Mouse (Mus musculus) yolk sac, embryonic 10.5 days (tissue): ENCODE data around the gene Ncor2.

Experiments used
- DNase-seq: peaks from one replicate; pipeline ENCODE4 v3.0.0-alpha.2; 2017; ENCODE audit warnings: low spot score

Gene Ncor2

GRCm38 (mm10) chr5:125127920-125128319 is 51.1 kb downstream of the Ncor2 start:
- no peak for DNase-seq

GRCm38 (mm10) chr5:125127426-125127825 is 51.6 kb downstream of the Ncor2 start:
- DNase-seq, result no peak

GRCm38 (mm10) chr5:125125966-125126464 is 53.0 kb downstream of the Ncor2 start:
- DNase-seq, result no peak

DNA sequence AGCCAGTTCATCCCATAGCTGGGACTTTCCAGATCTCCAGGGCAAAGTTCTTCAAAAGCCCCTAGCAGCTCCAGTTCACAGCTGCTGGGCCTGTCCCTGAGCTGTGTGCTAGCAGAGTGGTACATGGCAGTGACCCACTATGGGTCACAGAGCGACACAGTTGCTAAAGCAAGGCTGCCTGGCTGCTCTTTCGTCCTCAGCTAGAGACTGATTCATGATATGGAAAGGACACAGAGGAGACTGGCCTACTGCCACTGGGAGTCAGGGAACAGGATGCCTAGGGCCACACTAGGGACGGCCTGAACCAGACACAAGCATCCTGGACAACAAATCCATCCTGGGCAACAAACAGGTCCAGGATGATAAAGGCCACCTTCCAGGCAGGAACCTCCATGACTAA is 53.8 kb downstream of the Ncor2 start:
- no peak for DNase-seq

GRCm38 (mm10) chr5:125124002-125124401 is 55.0 kb downstream of the Ncor2 start:
- no peak for DNase-seq

DNA sequence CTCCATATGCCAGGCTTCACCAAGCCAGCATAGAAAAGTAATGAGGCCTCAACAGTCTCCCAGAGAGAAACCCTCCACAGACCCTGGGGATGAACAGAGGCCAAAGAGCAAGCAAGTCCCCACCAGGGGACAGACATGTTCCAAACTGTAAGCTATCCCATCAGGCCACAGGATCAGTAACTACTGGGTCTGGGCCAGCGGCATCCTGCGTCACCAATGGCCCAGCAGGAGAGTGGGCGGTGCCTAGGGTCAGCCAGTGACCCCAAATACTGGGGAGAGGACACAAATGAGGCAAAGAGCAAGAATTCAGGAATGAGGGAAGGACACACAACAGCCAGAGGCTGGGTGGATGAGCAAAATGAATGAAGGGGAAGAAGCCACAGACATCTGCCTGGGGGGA is 55.8 kb downstream of the Ncor2 start:
- DNase-seq, result no peak

- no peak for DNase-seq
Observed at GRCm38 (mm10) chr5:125122546-125122945, 56.5 kb downstream of the Ncor2 start.

DNA sequence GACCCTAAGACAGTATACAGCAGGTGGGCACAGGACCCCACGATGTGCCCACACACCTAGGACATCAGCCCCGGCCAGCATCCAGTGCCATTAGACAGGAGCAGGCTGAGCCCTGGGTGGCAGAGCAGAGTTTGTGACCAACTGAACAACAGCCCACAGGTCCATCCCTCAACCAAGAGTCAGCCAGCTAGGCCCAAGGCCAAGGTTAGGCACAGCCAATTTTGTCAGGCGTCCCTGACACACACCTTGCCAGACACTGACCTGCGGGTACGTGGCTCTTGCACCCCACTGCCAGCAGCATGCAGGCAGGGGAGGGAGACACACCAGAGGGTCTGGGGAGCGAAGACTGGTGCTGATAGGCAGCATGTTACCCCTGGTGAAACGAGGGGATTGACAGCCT is 57.0 kb downstream of the Ncor2 start:
- no peak for DNase-seq

- DNase-seq, result no peak
Observed at GRCm38 (mm10) chr5:125120517-125121303, 58.3 kb downstream of the Ncor2 start.

DNA sequence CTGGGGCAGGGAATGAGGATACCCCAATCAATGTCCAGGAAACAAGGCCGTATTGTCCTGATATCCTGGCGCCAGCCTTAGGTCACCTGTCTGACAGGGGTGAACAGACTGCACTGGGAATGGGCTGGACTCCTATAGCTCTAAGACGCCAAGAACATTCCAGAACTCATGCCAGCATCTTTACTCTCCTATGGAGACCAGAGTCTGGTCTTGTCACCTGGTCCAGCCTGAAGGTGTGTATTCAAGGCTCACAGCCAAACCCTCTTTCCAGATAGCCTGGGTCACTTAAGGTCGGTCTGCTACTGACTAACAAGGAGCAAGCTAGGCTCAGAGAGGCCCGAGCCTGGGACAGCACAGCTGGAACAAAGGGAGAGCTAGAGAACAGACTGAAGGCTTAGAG is 61.8 kb downstream of the Ncor2 start:
- no peak for DNase-seq

DNA sequence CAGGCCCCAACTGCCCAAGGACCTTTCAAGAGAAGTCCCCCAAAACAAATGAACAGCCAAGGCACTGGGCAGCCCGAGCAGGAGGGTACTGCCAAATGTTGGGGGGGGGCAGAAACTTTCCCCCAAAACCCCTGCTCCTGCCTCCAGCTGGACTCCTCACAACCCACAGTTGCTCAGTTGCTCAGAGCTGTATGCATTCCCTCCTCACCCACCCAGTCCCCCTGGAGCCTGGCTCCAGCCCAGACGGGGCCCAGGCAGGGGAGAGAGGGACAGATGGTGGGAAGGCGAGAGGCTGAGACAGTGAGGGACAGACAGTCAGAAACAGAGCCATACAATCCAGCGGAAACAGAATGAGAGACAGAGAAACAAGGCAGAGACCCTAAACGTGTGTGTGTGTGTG is 66.0 kb downstream of the Ncor2 start:
- DNase-seq, result no peak

DNA sequence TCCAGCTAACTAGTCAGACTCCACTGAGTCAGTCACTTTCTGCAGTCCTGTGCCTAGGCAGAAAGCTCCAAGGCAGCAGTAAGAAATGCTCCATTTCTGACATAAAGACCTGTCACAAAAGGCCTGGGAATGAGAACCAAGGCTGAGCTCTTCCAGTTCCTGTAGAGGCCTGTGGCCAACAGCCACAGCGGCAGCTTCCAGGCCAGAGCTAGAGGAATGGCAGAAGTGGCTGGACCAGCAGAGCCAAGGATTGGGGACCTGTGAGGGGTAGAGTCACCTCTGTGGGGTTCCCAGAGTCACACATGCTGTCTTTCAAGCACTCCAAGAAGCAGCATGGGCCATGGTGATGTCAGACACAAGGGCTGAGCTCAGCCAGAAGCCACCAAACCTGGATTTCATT is 66.4 kb downstream of the Ncor2 start:
- no peak for DNase-seq

DNA sequence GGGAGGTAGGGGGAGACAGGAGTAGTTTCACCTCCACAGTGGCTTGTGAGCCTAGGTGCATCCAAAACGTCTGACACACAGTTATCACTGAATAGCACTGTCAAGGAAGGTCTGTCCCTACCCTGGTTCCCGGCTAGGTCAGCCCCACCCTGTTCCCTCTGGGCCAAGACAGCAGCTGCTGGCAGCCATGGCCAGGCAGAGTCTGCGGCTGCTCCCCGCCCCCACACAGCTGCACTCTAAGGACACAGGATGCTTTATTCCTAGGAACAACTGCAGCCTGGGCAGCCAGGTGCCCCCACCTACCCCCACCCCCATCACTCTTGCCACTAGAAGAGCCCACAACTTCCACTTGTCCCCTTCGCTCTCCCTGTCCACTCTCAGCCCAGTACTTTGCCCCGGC is 67.9 kb downstream of the Ncor2 start:
- no peak for DNase-seq

DNA sequence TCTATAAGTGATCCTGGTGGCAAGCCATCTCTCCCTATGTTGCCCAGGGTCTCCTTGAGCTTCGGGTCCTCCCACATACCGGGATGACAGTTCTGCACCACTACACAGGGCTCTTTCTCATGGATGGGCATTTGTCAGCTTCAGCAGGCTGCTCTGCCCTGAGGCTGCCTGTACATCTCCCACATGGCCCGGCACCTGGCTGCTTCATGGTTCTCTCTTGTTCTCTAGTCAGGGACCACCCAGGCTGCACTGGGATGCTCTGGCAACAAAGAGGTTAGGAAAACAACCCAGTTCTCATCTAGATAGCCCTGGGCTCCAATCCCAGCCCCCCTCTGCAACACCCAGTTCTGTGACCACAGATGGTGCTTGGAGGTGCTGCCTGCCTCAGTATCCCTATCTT is 68.3 kb downstream of the Ncor2 start:
- DNase-seq, result no peak

DNA sequence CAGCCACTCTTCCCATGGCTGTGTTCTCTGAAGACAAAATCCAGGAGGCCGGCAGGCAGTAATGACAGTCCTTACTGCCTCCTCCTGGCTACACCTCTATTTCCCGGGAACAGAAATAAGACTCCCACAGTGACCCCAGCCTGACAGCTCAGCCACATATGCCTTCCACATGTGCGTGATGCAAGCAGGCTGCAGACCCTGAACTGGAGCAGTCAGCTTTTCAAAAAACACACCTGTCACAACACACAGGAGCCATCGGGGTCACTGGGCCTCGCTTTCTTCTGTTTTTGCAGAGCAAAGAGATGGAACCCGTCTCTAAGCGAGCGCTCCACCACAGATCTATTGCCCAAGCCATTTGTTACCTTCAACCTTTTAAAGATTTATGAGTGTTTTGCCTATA is 68.8 kb downstream of the Ncor2 start:
- DNase-seq, result no peak

GRCm38 (mm10) chr5:125107011-125107651 is 71.9 kb downstream of the Ncor2 start:
- peak; percentile 34 for DNase-seq

- DNase-seq, result no peak
Observed at GRCm38 (mm10) chr5:125106191-125106590, 72.8 kb downstream of the Ncor2 start.

DNA sequence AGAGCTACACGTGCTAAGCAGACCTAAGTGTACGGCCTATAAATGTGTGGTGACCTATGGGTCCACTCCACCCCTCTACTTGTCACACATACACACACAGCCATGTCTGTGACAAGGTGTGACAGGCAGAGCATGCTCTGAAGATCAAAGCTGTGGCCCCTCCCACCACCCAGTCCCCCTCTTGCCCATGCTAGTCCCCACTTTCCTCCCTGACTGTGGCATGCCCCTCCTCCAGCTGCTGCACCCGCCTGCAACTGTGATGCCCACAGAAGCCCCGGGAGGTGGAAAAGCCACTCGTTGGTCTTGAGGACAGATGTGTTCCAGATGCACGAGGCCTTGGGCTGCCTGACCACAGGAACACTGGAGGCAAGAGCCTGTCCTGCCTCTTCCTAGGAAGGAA is 74.2 kb downstream of the Ncor2 start:
- no peak for DNase-seq

GRCm38 (mm10) chr5:125103396-125103795 is 75.6 kb downstream of the Ncor2 start:
- DNase-seq, result no peak

DNA sequence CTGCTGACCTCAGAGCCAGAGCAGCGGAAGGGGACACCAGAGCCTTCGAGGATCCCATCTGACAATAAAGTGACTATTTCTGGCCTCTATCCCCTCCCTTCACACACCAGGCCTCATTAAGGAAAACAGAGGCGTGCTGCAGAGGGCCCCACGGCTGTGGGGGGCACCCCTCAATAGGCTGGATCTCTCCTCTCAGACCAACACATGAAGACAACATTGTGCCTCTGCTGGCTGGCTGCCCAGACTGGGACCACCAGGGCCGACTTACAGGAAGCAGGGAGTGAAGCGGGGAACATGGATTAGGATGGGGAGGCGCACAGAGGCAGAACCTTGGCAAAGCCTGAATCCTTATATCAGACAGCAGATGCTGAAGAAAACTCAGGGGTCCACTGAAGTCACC is 76.1 kb downstream of the Ncor2 start:
- DNase-seq, result no peak

- DNase-seq, result no peak
Observed at GRCm38 (mm10) chr5:125102352-125102751, 76.7 kb downstream of the Ncor2 start.

- no peak for DNase-seq
Observed at GRCm38 (mm10) chr5:125099785-125100350, 79.2 kb downstream of the Ncor2 start.

DNA sequence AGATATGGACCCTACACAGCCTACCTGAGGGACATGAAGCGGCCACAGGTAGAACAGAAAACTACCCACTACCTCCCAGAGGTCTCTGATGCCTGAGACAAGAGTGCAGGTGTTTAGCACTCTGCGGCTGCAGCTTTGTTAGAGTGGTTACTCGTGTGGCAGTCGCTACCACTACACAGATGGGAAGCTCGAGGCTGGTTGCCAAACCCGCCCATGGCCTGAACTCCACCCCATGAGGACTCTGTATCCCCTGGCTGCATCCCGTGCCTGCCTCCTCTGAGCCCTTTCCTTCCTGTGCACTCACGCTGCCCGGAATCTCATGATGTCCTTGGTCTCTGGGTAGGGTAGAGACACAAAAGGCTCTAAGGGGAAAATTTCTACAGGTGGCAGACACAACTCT is 80.3 kb downstream of the Ncor2 start:
- DNase-seq, result no peak
